Mouse (Mus musculus): ENCODE data around the gene Il1f8.
"Not testable (repeated sequence)": the region's sequence is repeated elsewhere in the genome, so short reads cannot be mapped to it uniquely, and the experiment has no call there.

DNA sequence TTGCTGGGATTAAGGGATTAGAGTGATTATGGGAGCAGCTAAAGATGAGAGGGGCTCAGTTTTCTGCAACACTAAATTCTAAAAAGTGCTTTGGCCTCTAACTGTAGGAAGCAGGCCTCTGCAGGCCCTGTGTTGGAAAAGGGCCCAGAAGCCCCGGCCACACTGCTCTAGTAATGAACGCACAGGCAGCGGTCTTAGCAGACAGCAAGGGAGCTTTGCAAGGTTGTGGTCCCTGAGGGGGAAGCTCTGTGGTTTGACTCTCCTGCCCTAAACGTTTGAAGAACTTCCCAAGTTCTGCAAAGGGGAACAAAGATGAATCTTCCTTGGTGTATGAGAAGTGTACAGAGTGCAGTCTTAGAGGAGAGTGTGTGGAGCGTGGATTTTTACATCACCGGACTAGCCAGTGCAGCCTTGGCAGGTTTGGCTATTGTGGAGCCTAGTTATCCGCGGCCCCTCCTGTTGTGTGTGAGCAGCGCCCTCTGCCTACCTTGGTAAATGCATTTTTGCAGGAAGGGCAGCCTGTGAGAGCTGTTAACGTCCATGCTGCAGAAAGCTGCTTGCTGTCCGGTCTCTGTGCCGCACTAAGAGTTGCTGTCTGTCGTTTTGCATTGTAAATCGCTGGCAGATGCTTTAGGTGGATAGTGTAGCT lies 28.8 kb downstream of the Il1f8 start:
- TF ChIP-seq TAL1, GATA1 (IDR thresholded peaks at IDR 0.05; ENCODE audit: low read length): not testable (repeated sequence)
